Mouse (Mus musculus) layer of hippocampus, adult 8-10 months (tissue): ENCODE measurements around the gene Mogs. TPM values are rescaled to one million over a fixed set of nuclear protein-coding genes. Genes with fewer than 3 reads are reported as not detected.

Experiments used
- DNase-seq, 2 experiments: peaks; one replicate each; pipeline ENCODE4 v3.0.0; 2022; ENCODE audit warnings: low spot score in 2 of 2
- total RNA-seq, 4 experiments: library from RNA; stranded (reverse); gene quantifications; 2 replicates each; pipeline ENCODE4 v1.2.4; 2022

Mogs gene
- total RNA-seq, 4 experiments from 2014 or later: 23.7 to 30.1 (median 28.2) TPM

DNA sequence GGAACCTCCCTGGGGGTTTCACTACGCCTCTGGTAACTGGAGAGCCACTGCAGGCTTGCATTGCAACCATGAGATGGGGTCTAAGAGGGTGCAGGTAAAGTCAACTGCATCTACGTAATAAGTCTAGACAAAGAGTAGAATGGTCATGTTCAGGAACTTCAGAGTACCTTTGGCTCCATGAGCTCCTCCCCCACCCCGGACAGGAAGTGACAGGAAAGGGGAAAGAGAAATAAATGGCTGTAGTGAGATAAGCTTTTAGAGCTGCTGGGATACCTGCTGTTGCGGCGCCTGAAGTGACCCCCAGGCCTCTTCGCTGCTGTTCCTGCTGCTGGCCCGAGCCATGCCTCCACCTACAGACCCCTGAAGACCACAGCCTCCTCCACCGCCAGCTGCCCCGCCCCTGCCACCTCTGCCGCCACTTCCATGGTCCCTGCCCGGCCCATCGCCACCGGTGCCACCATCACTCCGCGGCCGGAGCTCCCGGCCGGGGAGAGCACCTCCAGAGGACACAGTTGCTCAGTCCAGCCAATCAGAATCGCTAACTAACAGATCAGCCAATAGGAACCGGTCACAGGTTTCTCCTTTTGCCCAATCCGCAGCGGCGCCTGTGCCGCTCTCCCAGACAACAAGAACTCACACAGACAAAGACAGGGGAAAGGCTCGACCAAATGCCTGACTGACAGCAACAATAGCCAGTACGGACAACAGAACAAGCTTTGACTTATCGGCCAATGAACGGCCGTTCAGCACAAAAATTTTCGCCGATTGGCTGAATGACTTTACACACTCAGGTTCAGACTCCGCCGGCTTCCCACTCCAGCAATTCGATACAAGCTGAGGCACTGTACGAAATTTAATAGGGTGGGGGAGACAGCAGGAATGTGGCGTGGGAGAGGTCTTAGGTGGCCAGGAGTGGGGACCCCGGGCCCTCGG is 5.9 kb downstream of the Mogs start, which contains the start of gene Wbp1:
TSS of gene Wbp1 (minus strand) at position 630 of the 933 bp plus-strand sequence.
- DNase-seq: peak; percentile 98 to 99

DNA sequence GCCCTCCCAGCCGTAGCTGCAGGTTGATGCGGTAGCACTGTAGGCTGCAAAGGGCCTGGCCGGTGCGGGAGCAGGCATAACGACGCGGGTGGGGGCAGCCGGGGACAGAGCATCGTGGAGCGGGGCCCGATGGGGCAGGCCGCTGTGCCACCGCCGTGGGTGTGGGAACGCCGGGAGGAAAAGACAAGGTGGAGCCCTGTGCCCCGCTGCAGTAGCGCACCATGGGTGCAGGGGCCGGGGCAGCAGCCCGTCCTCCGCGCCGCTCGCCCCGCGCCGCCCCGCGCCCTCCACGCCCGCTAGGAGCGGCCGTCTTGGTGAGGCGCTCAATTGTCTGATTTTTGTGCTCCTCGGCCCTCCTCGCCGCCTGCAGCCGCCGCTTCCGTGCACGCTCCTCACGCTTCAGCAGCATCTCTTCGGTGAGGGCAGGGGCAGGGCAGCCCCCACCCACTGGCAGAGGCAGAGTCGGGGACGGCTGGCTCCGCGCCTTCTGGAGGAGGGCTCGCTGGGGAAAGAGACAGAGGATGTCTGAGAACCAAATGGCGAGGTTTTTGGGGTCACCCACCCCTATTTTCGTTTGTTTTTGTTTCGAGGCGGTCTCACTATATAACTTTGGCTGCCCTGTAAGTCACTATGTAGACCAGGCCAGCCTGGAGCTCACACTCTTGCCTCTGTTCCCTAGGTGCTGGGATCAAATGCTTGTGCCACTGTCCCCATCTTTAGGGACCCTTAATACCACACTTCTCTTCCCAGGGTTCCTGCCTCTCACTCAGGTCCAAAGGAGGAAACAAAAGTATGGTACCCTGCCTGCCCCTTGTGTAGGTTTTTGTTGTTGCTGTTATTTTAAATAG is 6.8 kb downstream of the Mogs start:
- no peak for DNase-seq

GRCm38 (mm10) chr6:83122961-83123360 is 7.7 kb downstream of the Mogs start:
- DNase-seq: no peak

DNA sequence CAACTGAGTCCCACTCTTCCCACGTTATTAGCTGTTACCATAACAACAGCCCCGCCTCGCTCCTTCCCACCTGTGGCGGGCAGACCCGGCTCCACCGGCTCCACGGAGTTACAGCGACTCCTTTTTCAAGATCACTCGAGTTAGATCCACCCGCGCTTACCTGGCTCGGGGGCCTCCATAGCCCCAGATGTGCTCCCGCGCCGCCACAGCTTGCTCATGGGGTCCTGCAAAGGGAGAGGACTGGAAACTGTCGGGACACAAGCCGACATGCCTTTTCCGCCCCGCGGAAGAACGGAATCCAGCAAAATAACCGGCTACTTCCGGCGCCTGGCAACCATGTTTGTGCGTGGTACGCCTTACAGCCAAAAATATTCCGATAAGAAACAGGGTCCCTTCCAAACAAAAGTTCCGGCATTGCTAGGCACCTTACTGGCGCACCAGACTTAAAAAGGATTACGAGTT is 9.6 kb downstream of the Mogs start:
- DNase-seq: peak; percentile 89 to 91

- no peak for DNase-seq
These were observed 10.0 kb downstream of the Mogs start, which contains the start of gene Ino80b for GRCm38 (mm10) chr6:83125331-83125730. TSS of gene Ino80b (minus strand) at chr6:83125431.

DNA sequence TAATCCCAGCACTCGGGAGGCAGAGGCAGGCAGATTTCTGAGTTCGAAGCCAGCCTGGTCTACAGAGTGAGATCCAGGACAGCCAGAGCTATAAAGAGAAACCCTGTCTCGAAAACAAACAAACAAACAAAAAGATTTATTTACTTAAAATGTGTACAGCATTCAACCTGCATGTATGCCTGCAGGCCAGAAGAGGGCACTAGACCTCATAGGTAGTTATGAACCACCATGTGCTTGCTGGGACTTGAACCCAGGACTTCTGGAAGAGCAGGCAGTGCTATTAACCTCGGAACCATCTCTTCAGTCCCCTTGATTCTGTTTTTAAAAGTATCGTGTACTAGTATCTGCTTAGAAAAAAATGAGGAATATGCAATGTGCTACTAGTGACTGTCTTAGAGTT is 12.1 kb downstream of the Mogs start:
- DNase-seq: no peak

GRCm38 (mm10) chr6:83131469-83132034 is 16.3 kb downstream of the Mogs start:
- DNase-seq: no peak

DNA sequence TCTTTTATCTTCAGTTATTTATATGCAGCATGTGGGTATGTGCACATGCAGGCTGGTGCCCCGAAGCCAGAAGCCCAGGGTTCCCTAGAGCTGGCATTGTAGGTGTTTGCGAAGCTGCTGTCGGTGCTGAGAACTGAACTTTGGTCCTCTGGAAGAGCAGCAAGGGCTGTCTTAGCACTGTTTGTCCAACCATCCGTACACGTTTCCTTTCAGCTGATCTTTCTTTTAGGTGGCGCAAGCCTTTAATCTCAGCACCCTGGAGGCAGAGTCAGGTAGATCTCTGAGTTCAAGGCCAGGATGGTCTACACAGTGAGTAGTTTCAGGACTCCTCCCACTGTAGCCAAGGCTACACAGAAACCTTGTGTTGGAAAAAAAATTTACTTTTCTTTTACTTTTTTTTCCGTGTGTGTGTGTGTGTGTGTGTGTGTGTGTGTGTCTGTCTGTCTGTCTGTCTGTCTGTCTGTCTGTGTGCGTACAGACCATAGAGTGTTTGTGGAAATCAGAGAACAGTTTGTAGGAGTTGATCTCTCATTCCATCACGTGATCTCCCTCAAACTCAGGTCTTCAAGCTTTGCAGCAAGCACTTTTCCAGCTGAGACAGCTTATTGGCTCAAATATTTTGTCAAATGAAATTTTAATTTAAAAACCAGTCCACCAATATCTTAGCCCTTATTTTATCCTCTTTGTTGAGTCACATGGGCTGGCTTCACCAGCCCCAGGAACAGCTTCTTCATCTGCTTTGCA is 17.1 kb downstream of the Mogs start:
- DNase-seq: no peak

DNA sequence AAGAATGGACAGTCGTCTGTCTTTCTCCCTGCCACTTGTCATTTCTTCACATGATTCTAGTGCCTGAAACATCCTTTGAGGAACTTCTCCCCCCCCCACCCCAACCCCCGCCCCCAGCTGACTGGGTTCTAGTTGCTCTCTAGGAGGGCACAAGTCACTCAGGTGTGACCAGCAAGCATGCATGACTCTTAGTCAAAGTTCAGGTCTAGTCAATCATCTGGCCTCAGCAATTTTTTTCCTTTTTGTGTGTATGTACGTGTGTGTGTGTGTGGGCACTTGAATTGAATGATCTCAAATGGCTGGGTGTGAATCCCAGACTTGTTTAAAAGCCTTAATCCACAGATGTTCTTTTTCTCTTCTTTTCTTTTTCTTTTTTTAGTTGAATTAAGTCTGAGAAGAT is 18.9 kb downstream of the Mogs start:
- DNase-seq: no peak

DNA sequence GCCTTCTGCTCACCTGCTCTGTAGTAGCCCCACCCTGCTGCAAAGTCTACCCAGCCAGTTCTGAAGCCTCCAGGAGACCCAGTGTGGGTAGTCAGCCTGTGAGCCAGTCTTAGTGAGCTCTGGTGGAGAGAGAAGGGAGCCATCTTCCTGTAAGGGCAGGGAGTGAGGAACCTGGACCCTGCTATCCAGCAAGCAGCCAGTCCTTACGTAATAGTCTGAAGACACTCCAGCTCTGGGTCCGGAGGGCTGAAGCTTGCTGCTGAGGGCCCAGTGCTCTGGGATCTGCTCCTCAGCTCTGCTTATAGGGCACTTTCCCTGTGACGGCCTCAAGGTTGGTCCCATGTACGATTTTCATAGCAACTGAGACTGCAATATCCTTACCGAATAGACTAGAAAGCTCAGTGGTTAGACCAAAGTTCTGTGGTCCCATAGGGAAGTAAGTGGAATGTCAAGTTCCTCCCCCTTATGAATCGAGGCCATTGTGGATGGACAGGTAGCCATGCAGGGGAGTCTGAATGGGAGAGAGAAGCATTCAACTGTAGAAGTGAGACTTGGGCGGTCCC is 19.7 kb downstream of the Mogs start, which contains the start of gene Rtkn:
TSS of gene Rtkn (plus strand) at position 513 of the 563 bp plus-strand sequence.
- DNase-seq: no peak

- DNase-seq: no peak
These were observed 20.4 kb downstream of the Mogs start for GRCm38 (mm10) chr6:83135571-83136161.

GRCm38 (mm10) chr6:83136291-83136880 is 21.1 kb downstream of the Mogs start:
- no peak for DNase-seq

- no peak for DNase-seq
These were observed 21.7 kb downstream of the Mogs start for GRCm38 (mm10) chr6:83136881-83137575.

DNA sequence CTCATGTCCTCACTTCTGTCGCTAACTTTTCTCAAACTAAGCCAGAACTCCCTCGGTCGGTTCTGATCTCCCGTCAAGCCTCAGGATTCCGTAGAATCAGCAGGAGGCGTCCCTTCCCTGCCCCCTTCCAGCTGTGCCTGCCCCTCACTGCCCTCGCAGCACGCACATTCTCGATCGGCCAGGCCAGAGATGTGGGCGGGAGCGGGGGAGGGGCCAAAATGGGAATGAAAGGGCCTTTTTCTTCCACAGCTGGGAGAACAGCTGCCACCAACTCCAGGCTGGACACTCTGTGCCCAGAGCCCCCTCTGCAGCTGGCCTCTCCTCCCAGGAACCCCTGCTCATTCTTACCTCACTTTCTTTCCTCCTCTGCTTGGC is 22.3 kb downstream of the Mogs start:
- DNase-seq: peak; percentile 76 to 84

GRCm38 (mm10) chr6:83138056-83138455 is 22.8 kb downstream of the Mogs start:
- DNase-seq: no peak

- no peak for DNase-seq
These were observed 24.7 kb downstream of the Mogs start for GRCm38 (mm10) chr6:83140044-83140443.

DNA sequence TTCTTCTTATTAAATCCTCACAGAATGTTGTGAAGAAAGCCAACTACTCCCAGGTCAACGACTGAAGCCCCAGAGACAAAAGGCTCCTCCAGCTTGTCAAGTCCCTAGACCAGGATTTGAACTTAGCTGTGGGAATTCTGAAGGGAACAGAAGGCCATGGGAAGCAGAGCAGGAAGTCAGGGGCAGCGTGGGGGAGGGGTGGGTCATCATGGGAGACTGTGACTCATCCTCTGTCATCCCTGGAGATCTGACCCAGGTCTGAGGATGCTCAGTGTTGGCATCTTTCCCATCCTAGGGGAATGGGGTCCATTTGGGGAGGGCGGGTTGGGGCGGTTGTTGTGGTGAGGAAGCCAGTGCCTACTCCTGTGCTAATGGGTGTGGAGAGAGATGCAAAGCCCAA is 26.3 kb downstream of the Mogs start:
- DNase-seq: no peak

DNA sequence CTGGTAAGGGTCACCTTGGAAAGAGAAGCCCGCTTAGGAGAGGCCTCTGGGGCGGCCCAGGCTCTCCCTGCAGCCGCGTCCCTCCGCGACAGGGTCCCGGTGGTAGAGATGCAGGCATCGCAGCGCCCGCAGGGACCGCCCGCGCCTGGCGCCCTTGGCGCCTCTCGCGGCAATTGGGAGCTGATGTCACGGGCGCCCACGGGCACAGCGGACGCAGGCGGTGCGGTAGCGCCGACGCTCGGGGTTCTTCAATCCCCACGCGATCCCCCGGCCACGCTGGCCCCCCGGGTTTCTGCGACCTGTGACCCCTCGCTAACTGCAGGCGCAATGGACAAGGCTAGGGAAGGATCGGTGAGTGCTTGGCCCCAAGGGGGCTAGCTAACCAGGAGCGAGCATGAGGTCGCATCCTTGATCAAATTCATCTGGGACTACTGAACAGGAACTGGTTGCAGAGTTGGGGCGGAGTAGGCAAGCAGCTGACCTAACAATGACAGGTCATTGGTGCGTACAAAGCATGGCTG is 27.0 kb downstream of the Mogs start:
- peak in 1 of 2 experiments; percentile 67 for DNase-seq

DNA sequence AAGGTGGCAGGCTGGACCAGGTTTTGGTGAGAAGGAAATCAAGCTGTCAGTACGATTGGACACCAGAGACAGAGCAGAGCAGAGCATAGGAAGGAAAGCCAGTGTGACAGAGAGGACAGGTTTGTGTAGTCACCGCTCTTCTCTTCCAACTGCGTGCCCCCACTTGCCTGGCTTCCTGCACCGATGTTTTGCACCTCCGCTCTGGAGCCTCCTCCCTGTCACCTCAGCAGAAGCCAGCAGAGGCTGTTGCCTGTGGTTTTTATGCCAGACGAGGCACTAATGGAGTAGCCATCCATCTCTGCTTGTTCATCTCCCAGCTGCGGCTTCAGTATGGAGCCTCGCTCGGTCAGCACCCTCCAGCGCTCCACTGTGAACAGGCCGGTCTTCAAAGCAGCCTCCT is 27.6 kb downstream of the Mogs start:
- DNase-seq: no peak
